Mouse (Mus musculus) midbrain, embryonic 15.5 days (tissue): ENCODE data around the gene Fgf12. TPM values are rescaled to one million over a fixed set of nuclear protein-coding genes. Genes with fewer than 3 reads are reported as not detected.
A peak's percentile ranks its signal among the peaks of the same experiment; 100 is the strongest.

Experiments
- ATAC-seq: fragments of 200-750 bp; cut with Nextera tagmentation; replicated peaks from 2 replicates; pipeline ENCODE4 v1.8.0; 2017; ENCODE audit warnings: moderate TSS enrichment
- H3K27ac ChIP-seq: fragments of 300-500 bp; sonication (generic); 2 replicates; pipeline ENCODE4 v1.5.1; 2015; ENCODE audit warnings: mild to moderate bottlenecking, inconsistent platforms
- H3K27me3 ChIP-seq: fragments of 300-500 bp; sonication (generic); replicated peaks from 2 replicates; pipeline ENCODE4 v1.6.1; 2015; ENCODE audit warnings: inconsistent platforms
- H3K36me3 ChIP-seq: fragments of 300-500 bp; sonication (generic); replicated peaks from 2 replicates; pipeline ENCODE4 v1.6.1; 2015; ENCODE audit warnings: inconsistent platforms
- H3K4me1 ChIP-seq: fragments of 300-500 bp; sonication (generic); 2 replicates; pipeline ENCODE4 v1.6.1; 2015; ENCODE audit warnings: inconsistent platforms
- H3K4me2 ChIP-seq: fragments of 300-500 bp; sonication (generic); 2 replicates; pipeline ENCODE4 v1.6.1; 2015; ENCODE audit warnings: inconsistent platforms, mild to moderate bottlenecking, moderate library complexity
- H3K4me3 ChIP-seq: fragments of 300-500 bp; sonication (generic); 2 replicates; pipeline ENCODE4 v1.5.1; 2015; ENCODE audit warnings: mild to moderate bottlenecking, inconsistent platforms
- H3K9ac ChIP-seq: fragments of 300-500 bp; sonication (generic); 2 replicates; pipeline ENCODE4 v1.6.1; 2015; ENCODE audit warnings: mild to moderate bottlenecking, inconsistent platforms
- H3K9me3 ChIP-seq: fragments of 300-500 bp; sonication (generic); 2 replicates; pipeline ENCODE4 v1.6.1; 2016; ENCODE audit warnings: inconsistent platforms
- whole genome bisulfite sequencing: fragments of 180-500 bp; shearing (Covaris S2); methylation state at CpG from one replicate; pipeline ENCODE4 v1.1.7; 2015; ENCODE audit warnings: mixed read lengths; 5-methylcytosine and 5-hydroxymethylcytosine counted together
- polyA plus RNA-seq: library from polyadenylated mRNA; unstranded; fragments of >200 nt; fragmentation: Nextera tagmentation; extraction: Ambion mirVana; gene quantifications from 2 replicates; pipeline ENCODE4 v1.2.1, GENCODE M21; 2015

The Fgf12 gene
- polyA plus RNA-seq, 1 experiment from 2014 or later = 34.6 TPM

GRCm38 (mm10) chr16:28511413-28511812 lies 241.5 kb downstream of the Fgf12 start:
- Histone ChIP-seq H3K9me3 (no peaks in the 10 kb centered on the region), H3K36me3 (no peaks in the 10 kb centered on the region), H3K4me1 (peaks cover 3% of the 10 kb centered on the region; the same call in 1 of the 2 replicates), H3K27me3 (no peaks in the 10 kb centered on the region), H3K4me2 (no peak overlapping the region), H3K9ac (no peak overlapping the region), H3K4me3 (no peak overlapping the region), H3K27ac (no peak overlapping the region)
- ATAC-seq = no peak
- WGBS = 31% methylated on average over 5 of the region's 5 CpGs

- 85% methylated on average over 12 of the region's 12 CpGs for WGBS
- Histone ChIP-seq H3K4me3 (no peak overlapping the region), H3K27ac (no peak overlapping the region), H3K36me3 (no peaks in the 10 kb centered on the region), H3K9me3 (no peaks in the 10 kb centered on the region), H3K9ac (no peak overlapping the region), H3K4me2 (no peak overlapping the region), H3K4me1 (no peaks in the 10 kb centered on the region), H3K27me3 (no peaks in the 10 kb centered on the region)
- ATAC-seq = no peak
Observed at GRCm38 (mm10) chr16:28497971-28498607, 254.8 kb downstream of the Fgf12 start.

GRCm38 (mm10) chr16:28491711-28492110 lies 261.2 kb downstream of the Fgf12 start:
- Histone ChIP-seq H3K4me3 (no peak overlapping the region), H3K4me1 (peaks cover 4% of the 10 kb centered on the region; the same call in 1 of the 2 replicates), H3K4me2 (no peak overlapping the region), H3K36me3 (no peaks in the 10 kb centered on the region), H3K9ac (no peak overlapping the region), H3K27ac (no peak overlapping the region), H3K9me3 (no peaks in the 10 kb centered on the region), H3K27me3 (no peaks in the 10 kb centered on the region)
- no peak for ATAC-seq
- WGBS = 26% methylated on average over 6 of the region's 6 CpGs

GRCm38 (mm10) chr16:28490515-28490914 lies 262.4 kb downstream of the Fgf12 start:
- no peak overlapping the region for H3K4me2 ChIP-seq
- H3K27me3 ChIP-seq = no peaks in the 10 kb centered on the region
- no peaks in the 10 kb centered on the region for H3K9me3 ChIP-seq
- peaks cover 4% of the 10 kb centered on the region; the same call in 1 of the 2 replicates for H3K4me1 ChIP-seq
- H3K4me3 ChIP-seq = no peak overlapping the region
- H3K36me3 ChIP-seq = no peaks in the 10 kb centered on the region
- peak; percentile 93 for ATAC-seq
- WGBS = 7% methylated on average over 6 of the region's 6 CpGs
- no peak overlapping the region for H3K9ac ChIP-seq
- H3K27ac ChIP-seq = no peak overlapping the region

GRCm38 (mm10) chr16:28484920-28485319 lies 267.9 kb downstream of the Fgf12 start:
- no peaks in the 10 kb centered on the region for H3K9me3 ChIP-seq
- WGBS = 81% methylated on average over 3 of the region's 3 CpGs
- no peaks in the 10 kb centered on the region for H3K36me3 ChIP-seq
- no peaks in the 10 kb centered on the region for H3K4me1 ChIP-seq
- H3K27ac ChIP-seq = no peak overlapping the region
- no peak overlapping the region for H3K4me2 ChIP-seq
- H3K27me3 ChIP-seq = no peaks in the 10 kb centered on the region
- no peak overlapping the region for H3K9ac ChIP-seq
- ATAC-seq = no peak
- H3K4me3 ChIP-seq = no peak overlapping the region

- WGBS = 89% methylated on average over 2 of the region's 2 CpGs
- H3K36me3 ChIP-seq = no peaks in the 10 kb centered on the region
- no peak overlapping the region for H3K9ac ChIP-seq
- no peak overlapping the region for H3K4me2 ChIP-seq
- no peak overlapping the region for H3K4me3 ChIP-seq
- no peak overlapping the region for H3K27ac ChIP-seq
- ATAC-seq = no peak
- no peaks in the 10 kb centered on the region for H3K9me3 ChIP-seq
- H3K27me3 ChIP-seq = no peaks in the 10 kb centered on the region
- no peaks in the 10 kb centered on the region for H3K4me1 ChIP-seq
Observed at GRCm38 (mm10) chr16:28479022-28479421, 273.8 kb downstream of the Fgf12 start.

- Histone ChIP-seq H3K36me3 (no peaks in the 10 kb centered on the region), H3K4me2 (no peak overlapping the region), H3K9ac (no peak overlapping the region), H3K4me3 (no peak overlapping the region), H3K27ac (no peak overlapping the region), H3K27me3 (no peaks in the 10 kb centered on the region), H3K9me3 (no peaks in the 10 kb centered on the region), H3K4me1 (no peaks in the 10 kb centered on the region)
- no peak for ATAC-seq
- WGBS = 97% methylated on average over 4 of the region's 4 CpGs
Observed at GRCm38 (mm10) chr16:28476651-28477050, 276.2 kb downstream of the Fgf12 start.

DNA sequence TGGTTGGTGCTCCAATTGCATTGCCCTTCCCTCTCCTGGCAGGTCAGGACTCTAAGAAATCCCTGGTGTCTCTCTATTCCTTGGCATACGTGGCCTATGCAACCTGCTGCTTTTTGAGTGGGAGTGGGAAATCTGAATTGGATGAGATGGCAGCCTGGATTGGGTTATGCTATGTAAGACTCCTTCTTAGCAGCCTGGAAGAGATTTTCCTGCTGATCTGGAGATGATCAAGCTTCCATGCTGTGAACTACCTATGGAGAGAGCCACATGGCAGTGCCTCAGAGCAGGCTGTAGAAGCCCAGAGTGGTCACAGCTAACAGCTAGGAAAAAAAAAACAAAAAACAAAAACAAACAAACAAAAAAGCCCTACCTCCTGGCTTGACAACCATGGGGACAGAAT lies 277.3 kb downstream of the Fgf12 start:
- no peak overlapping the region for H3K9ac ChIP-seq
- H3K27me3 ChIP-seq = no peaks in the 10 kb centered on the region
- H3K9me3 ChIP-seq = no peaks in the 10 kb centered on the region
- no peak overlapping the region for H3K4me2 ChIP-seq
- no peak overlapping the region for H3K27ac ChIP-seq
- H3K4me1 ChIP-seq = no peaks in the 10 kb centered on the region
- WGBS = 74% methylated on average over 1 of the region's 1 CpGs
- H3K4me3 ChIP-seq = no peak overlapping the region
- H3K36me3 ChIP-seq = no peaks in the 10 kb centered on the region
- no peak for ATAC-seq

DNA sequence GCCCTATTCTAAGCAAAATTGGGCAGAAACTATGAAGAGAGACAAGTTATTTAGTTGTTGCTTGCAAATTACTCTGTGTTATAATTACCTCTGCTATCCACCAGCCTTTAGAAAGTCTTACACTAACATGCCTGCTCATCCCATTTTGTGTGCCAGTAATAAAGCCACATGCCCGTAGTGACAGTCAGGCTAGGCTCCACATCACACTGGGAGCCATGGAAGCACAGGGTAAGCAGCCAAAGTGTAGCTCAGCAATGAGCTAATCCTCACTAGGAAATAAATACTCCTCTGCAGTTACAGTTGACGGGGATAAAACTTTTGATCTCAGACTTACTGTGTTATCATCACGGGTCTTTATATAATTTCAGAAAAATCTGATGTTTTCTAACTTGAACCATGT lies 298.0 kb downstream of the Fgf12 start:
- Histone ChIP-seq H3K4me2 (no peak overlapping the region), H3K27me3 (no peaks in the 10 kb centered on the region), H3K4me3 (no peak overlapping the region), H3K4me1 (no peaks in the 10 kb centered on the region), H3K36me3 (no peaks in the 10 kb centered on the region), H3K9me3 (no peaks in the 10 kb centered on the region), H3K27ac (no peak overlapping the region), H3K9ac (no peak overlapping the region)
- 80% methylated on average over 3 of the region's 3 CpGs for WGBS
- no peak for ATAC-seq

- H3K36me3 ChIP-seq = no peaks in the 10 kb centered on the region
- peak overlapping the region; percentile 61 for H3K9ac ChIP-seq
- peak overlapping the region; percentile 80 for H3K27ac ChIP-seq
- no peaks in the 10 kb centered on the region for H3K27me3 ChIP-seq
- H3K4me3 ChIP-seq = peak overlapping the region; percentile 69
- H3K9me3 ChIP-seq = no peaks in the 10 kb centered on the region
- WGBS = under 1% methylated on average over 6 of the region's 6 CpGs
- ATAC-seq = peak; percentile 64
- peak overlapping the region; percentile 81 for H3K4me2 ChIP-seq
- peaks cover 14% of the 10 kb centered on the region; the same call in 1 of the 2 replicates for H3K4me1 ChIP-seq
Observed at GRCm38 (mm10) chr16:28447114-28447455, 305.8 kb downstream of the Fgf12 start.

GRCm38 (mm10) chr16:28446334-28447113 lies 306.3 kb downstream of the Fgf12 start:
- Histone ChIP-seq H3K4me3 (peak overlapping the region; percentile 69), H3K27me3 (no peaks in the 10 kb centered on the region), H3K36me3 (no peaks in the 10 kb centered on the region), H3K9ac (peak overlapping the region; percentile 61), H3K4me2 (peak overlapping the region; percentile 81), H3K4me1 (peaks cover 14% of the 10 kb centered on the region; the same call in 1 of the 2 replicates), H3K9me3 (no peaks in the 10 kb centered on the region), H3K27ac (peak overlapping the region; percentile 80)
- ATAC-seq = peak; percentile 85
- under 1% methylated on average over 78 of the region's 82 CpGs for WGBS

DNA sequence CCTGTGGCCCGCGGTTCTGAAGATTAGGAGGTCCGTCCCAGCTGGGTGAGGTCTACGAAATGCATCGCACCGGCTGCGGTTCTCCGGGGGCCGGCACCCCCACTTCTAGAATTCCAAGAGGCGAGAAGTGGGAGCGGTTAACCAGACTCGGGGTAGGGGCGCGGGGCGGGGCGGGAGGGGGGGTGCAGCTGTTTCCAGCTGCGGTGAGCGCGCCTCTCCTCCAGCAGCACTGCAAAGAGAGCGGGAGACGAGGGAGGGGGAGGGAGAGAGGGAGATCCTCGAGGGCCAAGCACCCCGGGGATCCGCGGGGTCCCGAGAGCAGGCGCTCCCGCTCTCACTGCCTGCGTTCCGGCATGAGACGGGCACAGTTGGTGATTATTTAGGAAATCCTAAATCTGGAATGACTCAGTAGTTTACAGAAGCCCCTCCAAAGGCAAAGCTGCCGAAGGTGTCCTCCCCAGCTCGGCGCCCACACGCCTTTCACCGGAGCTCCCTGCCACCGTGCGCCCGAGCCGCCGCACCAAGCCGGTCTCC lies 307.0 kb downstream of the Fgf12 start:
- 1% methylated on average over 40 of the region's 42 CpGs for WGBS
- Histone ChIP-seq H3K9ac (peak overlapping the region; percentile 61), H3K9me3 (no peaks in the 10 kb centered on the region), H3K27ac (peak overlapping the region; percentile 80), H3K4me3 (peak overlapping the region; percentile 69), H3K36me3 (no peaks in the 10 kb centered on the region), H3K4me2 (peak overlapping the region; percentile 81), H3K27me3 (no peaks in the 10 kb centered on the region), H3K4me1 (peaks cover 14% of the 10 kb centered on the region; the same call in 1 of the 2 replicates)
- ATAC-seq = peak; percentile 61
